Mouse (Mus musculus) cerebellum, postnatal 25 days (tissue): ENCODE results near the gene Itgae.

Experiments
- DNase-seq, 2 experiments: peaks; one replicate each; pipeline ENCODE4 v3.0.0; 2021; ENCODE audit warnings: mixed read lengths in 2 of 2

Gene Itgae

DNA sequence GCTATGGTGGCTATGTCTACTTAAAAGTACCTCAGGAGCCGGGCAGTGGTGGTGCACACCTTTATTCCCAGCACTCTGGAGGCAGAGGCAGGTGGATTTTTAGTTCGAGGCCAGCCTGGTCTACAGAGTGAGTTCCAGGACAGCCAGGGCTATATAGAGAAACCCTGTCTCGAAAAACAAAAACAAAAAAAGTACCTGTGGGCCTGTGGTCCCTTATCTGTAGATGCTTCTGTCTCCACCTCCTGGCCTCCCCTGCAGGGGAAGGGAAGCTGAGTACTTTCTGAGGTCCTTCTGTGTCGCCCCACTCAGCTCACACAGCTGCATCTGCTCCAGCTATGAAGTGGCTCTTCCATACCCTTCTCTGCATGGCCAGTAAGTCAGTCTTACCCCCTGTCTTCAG is at the start of gene Itgae:
Gene Itgae, plus strand, starts transcription at position 301 of the 400 bp plus-strand sequence.
- DNase-seq = no peak

DNA sequence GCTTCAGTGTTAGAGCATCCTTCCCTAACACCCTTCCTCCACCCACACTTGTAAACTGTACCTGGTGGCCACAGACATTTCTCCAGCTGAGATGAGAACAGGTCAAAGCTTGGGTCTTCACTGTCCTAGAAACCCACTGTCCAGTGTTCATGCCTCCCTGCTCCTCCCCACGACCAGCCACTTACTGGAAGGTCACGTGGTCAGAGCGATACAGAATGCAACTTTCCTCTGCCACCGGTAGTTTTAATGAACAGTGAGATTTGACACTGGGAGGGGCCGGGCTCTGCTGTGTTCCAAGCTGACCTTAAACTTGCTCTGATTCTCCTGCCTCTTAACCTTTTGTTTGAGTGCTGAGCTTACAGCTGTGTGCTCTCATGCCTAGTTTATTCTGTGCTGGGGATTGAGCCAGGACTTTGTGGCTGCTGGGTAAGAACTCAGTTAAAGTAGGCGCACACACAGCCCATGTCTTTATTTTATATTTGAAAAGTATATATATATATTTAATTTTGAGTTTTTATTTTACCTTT is 46.1 kb upstream of the Itgae start:
- DNase-seq = no peak

DNA sequence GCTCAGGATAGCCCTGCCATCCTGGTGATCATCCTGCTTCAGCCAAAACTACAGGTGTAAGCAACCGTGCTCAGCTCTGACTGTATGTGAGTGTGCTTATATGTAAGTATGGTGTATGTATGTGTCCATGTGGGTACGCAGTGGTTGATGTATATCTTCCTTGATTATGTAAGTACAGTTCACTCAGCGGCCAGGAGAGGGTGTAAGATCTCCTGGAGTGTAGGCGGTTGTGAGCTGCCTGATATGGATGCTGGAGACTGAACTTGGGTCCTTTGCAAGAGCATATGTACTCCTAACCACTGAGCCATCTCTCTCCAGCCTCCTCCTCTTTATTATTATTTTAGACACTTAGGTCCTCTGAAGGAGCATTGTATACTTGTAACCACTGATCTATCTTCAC is 45.6 kb upstream of the Itgae start:
- no peak for DNase-seq

DNA sequence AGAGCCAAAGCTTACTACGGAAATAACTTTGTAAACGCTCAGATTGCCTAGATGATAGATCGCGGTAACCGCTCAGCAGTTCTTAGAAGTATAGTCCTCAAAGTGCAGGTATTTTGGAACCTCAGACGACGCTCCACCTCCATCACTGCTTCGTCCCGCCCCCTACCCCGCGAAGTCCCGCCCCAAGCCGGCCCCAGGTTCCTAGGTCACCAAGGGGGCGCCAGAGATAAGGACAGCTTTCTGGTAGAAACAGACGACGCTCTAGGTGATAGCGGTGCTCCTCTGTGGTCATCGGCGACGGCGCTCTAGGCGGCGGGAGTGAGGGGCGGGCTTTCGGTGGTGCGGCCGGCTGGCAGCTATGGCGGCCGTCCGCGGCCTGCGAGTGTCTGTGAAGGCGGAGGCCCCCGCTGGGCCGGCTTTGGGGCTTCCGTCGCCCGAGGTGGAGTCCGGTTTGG is 42.8 kb upstream of the Itgae start, which contains the start of gene Ncbp3:
Gene Ncbp3, plus strand, starts transcription at position 242 of the 455 bp plus-strand sequence.
- peak; percentile 94 to 98 for DNase-seq

DNA sequence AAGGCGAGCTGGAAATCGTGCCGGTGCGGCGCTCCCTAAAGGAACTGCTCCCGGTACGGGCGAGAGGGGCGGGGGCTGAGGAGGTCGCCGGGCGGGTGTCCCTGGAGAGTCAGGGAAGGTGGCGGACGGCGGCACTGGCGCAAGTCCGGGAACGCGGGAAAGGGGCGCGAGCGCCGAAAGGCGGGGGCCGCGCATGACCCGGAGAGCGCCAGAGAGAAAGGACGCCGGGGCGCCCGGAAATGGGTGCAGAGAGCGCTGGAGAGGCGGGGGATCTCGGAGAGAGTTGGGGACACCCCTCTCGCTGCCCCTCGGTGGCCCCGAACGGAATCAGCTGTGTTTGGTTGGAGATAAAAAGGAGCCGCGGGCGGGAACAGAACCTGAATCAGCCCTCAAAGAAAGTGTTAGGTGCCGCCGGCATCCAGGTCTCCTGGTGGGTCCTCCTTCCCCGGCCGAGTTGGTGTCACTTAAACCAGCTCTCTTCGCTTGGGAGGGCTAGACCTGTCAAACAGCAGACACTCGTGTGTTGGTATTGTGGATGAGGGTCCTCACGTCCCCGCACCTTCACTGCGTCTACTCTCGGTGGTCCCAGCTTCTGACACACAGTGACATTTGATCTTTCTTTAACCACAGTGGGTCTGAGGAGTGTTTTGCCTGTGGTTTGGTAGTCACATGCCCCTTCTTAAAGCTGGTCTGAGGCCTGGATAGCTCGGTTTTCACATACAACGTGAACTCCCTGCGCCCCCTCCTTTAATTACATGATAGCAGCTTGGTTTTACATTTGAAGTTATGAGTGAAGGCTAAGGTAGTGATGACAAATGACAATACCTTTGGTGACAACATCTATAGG is 42.1 kb upstream of the Itgae start:
- no peak for DNase-seq

DNA sequence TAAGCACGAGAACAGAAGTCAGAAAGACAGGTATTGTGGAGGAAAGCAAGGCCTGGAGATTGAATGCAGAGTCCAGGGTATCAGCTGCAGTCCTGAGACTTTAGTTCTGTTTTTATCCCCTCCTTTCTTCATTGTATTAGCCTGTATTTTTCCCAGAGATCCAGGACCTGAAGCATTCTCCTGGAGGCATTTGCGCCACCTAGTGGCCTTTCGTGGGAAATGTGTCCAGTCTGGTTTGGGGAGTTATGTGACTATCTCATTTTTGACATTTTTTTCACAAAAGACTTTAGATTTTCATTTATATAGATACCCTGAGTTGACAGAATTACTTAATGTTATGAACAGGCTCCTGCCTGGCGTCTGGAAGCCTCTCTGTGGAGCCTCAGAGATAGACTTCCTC is 41.0 kb upstream of the Itgae start:
- DNase-seq = peak; percentile 80 to 90

DNA sequence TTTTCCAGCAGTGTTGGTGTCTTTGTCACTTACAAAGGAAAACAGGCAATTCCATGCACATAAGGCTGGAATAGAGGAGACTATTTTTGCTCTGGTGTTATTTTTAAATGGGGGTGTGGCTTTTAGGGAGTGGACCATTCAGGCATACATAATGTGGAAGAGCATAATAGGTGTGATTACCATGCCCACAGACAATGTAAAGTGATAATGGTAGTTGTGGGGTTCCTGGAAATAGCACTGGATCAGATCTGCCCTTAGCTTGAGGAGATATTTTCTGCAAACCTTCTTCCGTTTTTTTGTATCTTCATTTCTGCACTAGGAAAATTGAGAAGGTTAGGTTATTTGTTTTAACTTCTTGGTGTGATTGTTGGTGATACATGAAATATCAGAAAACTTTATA is 37.6 kb upstream of the Itgae start:
- no peak for DNase-seq

DNA sequence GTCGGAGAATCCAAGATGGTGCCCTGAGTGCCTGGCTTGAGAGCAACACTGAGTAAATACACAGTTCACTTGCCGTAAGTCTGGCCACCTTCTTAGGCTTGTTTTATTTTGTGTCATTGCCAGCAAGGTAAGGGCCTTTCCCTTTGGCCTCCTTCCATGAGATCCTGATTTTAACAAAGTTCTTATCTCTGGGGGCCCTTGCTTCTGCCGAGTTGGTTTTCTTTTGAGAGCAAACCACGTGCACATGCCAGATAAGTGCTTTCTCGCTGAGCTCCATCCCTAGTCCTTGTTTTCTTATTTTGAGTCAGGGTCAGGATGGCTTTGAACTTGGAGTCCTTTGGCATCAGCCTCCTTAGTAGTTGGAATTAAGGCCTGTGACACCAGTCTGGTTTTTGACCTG is 32.7 kb upstream of the Itgae start:
- no peak for DNase-seq

DNA sequence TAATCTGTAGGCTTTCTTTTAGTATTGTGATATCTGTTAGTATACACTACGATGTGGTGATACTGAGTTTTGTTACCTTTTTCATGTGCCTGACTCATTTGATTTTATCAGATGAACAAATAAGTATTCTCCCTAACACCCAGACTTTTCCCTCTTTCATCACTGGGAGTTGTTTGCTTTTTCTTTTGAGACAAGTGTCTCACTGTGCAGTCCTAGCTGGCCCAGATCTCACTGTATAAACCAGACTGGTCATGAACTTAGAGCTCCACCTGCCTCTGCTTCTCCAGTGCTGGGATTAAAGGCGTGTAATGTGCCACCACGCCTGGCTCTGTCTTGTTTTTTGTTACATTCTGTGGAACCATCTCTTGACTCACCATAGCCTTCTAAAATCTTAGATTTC is 30.8 kb upstream of the Itgae start:
- no peak for DNase-seq

DNA sequence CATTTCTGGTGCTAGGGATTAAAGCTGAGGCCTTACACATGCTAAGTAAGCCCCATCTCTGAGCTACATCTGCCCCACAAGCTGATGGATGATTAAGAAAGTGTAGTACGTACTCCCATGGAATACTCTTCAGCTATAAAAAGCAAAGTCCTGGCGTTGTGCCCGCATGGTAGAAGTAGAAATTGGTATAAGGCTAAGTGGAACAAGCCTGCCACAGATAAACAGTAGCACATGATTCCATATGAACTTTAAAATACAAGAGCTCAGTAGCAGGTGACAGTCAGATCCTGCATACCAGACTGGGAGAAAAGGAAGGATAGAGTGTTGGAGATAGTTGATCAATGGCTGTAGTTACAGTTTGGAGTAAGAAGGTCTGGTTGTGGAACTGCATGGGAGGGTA is 29.0 kb upstream of the Itgae start:
- DNase-seq = no peak

DNA sequence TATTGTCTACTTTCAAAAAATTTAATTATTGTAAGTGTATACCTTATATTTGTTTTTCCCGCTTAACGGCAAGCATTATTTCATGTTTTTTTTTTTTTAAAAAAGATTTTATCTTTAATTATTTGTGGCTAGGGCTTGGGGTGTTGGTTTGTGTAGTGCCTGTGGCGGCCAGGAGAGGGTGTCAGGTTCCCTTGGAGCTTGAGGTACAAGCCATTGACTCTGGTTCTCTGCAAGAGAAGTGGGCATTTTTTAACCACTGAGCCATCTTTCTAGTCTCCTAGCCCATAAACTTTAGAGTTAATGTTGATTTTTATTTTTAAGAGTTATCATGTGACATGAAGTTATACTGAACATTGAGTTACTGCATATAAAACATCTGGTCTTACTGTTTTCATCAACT is 18.5 kb upstream of the Itgae start:
- DNase-seq = peak; percentile 20 to 60

DNA sequence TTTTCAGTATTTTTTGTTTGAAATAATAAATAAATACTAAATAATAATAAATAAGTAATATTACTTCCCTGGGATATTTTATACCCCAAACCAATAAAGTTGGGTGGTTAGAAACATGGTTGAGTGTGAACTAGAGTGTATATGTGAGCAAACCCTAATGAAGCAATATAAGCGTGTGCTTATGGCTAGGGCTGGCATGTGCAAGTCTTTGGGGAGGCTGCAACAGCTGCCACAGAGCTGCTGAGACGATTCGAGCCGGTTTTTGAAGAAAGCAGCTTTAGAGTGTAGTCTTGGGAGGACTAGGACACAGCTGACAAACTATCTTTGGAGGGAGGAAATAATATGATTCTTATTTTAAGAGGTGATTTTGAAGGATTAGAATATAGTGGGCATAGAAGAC is 14.1 kb upstream of the Itgae start:
- DNase-seq = no peak

DNA sequence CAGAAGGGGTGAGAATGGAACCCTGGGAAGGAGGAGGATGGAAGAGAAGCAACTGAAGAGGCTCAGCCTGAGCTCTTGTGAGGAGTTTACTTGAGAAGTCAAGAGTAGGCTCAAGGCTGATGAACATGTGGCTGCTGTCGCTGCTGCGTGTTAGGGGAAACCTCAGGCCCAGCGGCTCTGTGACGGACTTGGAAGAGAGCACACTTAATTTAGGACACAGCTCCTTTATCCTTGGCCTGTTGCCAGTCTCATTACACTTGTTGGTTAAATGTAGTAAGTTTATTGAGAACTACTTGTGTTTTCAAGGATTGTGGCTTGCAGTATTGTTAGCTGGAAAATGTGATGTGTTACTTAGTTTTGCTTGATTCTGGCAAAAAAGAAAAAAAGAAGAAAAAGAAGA is 13.7 kb upstream of the Itgae start:
- no peak for DNase-seq

DNA sequence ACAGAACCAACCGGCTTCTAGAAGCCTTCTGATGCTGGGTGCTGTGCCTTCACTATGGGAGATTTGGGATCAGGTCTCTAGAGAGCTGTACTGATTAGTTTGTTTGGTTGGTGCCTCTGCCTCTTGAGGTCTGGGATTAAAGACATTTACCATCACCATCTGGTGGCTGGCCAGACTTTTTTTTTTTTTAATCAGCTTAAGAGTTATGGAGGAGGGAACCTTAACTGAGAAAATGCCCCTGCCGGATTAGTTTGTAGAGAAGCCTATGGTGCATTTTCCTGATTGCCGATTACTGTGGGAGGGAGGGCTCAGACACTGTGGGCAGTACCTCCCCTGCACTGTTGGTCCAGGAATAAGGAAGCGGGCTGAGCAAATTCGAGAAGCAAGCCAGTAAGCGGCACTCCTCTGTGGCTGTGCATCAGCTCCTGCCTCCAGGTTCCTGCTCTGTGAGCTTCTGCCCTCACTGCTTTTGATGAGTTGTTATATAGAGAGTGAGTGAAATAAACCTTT is 13.1 kb upstream of the Itgae start:
- DNase-seq = no peak

DNA sequence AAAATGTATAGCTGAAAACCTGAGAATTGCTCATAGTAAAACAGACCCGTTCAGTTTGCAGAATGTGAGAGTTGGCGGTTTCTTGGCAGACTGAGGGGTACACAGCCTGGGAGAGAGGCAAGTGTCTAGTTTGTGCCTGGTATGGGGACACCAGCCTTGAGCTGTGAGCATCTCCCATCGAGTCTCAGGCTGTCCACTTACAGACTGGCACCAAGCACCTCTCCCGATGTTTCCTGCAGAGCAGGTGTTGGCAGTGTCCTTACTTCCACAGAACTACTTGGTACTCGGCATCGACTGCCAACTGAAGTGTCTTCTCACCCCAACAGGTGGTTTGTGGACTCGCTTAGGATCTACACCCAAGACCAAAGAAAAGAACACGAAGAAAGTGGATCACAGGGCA is 11.8 kb upstream of the Itgae start:
- no peak for DNase-seq

DNA sequence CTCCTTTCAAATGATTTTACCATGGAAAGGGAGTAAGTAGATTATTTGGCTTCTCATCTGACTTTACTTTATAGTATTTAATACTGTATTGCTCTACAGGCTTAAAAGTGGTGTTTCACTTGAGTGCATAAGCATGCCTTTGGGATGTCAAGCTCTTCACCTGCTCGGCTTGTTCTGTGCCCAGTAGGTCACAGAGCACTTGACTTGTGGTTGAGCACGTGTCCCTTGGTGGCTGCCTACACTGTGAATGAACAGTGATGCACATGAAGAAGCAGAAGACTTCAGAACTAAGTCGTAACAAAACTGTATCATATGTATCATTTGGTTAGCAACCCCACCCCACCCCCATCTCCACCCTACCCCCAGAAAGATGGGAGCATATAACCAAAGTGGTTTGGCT is 10.1 kb upstream of the Itgae start:
- no peak for DNase-seq

DNA sequence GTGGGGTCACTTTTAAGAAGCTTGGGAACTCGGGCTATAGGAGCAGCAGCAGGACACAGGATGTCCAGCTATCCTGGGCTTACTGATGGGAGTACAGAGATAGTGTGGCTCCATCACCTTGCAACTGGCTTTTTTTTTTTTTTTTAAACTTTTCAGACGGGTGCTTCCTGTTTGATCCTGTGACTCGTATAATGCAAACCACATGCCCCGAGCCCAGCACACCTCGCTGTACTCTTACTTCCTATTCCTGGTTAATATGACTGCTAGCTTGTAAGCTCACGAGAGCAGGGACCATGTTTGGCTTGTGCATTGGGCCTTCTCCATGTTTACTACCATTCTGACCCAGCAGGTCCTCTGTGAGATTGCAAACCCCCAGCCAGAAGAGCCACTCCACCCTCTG is 6.1 kb upstream of the Itgae start:
- no peak for DNase-seq

DNA sequence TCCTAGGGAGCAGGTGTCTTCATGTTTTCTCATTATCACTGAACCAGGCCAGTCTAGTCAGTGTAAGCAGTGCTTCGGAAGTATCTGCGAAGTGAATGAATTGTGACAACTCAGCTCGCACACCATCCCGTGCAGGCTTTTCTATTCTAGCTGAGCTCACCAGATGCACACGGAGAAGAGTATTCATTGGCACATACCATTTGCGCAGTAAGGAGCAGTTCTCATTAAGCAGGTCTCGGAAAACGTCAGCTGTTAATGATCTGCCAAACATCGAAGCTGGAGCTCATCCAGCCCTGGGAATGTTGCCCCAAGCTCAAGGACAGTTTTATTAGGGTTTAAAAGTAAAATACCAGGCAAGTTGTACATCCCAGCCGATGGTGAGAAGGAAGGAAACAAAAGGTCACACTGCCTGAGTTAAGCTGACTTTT is 5.6 kb upstream of the Itgae start:
- DNase-seq = peak; percentile 16 to 22

DNA sequence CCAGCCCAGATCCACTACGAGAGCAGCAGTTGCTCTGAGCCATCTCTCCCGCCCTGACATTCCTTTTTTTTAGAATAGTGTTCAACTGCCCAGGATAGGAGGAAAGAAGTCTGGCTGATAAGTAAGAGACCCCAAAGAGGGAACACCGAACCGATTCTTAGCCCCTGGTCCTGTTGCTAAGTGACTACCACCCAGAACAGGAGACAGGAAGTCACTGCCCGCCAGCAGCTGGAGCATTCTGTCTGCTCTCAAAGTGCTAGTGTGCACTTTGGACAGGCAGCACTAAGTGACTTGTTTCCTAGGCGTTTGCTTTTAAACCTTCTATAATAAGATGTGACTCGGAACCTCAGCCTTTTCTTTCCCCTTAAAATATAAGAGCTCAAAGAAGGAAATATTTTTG is 5.0 kb upstream of the Itgae start:
- DNase-seq = no peak

DNA sequence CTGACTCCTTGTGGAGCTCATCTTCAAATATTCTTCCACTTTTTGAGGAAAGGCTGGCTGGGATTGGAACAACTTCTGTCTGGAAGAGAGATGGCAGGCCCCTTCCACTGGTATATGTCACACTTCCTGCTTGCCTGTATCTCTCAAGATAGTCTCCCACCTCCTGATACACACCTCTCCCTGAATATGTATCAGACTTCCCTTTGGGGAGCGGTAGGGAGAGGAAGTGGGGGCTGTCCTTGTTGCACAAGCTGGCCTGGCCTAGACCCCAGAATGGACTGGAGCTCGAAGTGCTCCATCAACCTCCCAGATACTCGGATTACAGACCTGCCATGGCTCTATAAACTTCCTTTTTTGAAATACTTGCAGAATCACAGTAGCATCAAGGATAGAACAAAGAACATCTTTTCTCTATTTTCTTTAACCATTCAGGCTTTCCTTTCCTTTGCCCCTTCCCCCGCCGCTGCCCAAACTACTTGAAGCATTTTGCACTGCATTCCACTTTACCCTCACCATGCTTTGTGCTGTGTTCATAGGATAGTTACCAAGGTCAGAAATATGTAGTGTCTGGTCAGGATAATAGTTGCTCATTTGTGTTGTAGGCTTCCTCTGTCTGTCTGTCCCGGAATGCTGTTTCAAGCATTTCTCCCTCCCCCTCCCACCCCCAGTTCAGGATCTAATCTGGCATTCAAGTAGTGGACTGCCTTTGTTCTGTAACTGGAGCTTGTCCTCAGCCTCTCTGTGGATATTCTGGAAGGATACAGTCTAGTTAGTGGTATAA is 2.5 kb upstream of the Itgae start:
- no peak for DNase-seq

DNA sequence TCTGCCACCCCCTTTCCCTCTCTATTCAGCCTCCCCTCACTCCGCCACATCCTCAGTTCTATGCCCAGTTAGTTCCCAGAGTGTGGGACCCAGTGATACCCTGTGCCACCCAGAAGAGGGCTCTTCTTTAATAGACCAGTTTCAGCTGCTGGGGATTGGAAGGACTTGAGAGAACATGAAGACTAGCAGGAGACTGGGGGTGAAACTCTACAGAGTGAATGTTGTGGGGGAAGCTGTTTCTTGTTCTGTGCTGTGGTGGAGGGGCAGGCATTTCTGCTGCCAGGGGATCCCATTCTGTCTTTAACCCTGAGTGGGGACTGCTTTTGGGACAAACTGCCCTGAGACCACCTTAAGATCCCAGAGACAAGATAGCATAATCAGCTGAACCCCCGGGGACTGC is 443 bp downstream of the Itgae start:
- no peak for DNase-seq

DNA sequence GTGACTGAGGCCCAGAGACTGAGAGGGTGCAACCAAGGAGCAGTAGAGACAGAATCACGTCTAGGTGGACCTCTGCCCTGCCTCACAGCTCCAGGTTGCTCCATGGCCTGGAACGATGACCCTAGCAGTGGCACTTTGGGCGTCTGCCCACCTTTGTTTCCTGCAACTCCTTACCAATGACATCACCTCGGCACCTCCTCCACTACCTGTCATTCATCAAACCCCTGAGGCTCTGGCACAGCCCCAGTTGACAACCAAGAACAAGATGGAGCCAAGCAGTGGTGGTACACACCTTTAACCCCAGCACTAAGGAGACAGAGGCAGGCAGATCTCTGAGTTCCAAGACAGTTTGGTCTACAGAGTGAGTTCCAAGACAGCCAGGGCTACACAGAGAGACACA is 1.7 kb downstream of the Itgae start:
- DNase-seq = no peak

DNA sequence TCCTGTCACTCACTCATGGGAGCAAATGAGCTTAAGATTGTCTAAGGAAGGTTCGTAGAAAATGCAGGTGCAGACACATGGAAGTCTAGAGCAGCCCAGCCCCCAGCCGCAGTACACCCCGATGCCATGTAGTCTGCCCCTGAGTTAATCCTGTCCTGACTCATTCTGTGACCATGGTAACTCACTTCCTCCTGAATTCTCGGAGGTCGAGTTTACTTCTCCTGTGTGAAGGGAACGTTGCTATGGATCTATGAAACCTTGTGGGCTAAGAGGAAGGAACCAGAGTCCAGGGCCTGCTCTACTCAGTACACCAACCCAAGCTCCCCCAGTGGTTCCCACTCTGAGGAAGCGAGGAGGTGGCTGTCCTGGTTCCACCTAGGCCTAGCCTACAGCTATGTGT is 2.5 kb downstream of the Itgae start:
- DNase-seq = no peak
